Mouse (Mus musculus) heart, embryonic 12.5 days (tissue): Measurements from ENCODE around the gene Tceal3. TPM values are rescaled to one million over a fixed set of nuclear protein-coding genes. Genes with fewer than 3 reads are reported as not detected.
"Not testable (repeated sequence)": the region's sequence is repeated elsewhere in the genome, so short reads cannot be mapped to it uniquely, and the experiment has no call there.

ENCODE experiments used
- ATAC-seq: fragments of 200-750 bp; cut with Nextera tagmentation; 2 replicates; pipeline ENCODE4 v1.8.0; 2017; ENCODE audit warnings: moderate TSS enrichment, moderate library complexity; ENCODE audit not compliant: insufficient number of reproducible peaks, low FRiP score
- H3K27ac ChIP-seq: fragments of 300-500 bp; sonication (generic); 2 replicates; pipeline ENCODE4 v1.5.1; 2016; ENCODE audit warnings: mild to moderate bottlenecking, moderate library complexity; ENCODE audit not compliant: poor library complexity, severe bottlenecking
- H3K27me3 ChIP-seq: fragments of 300-500 bp; sonication (generic); replicated peaks from 2 replicates; pipeline ENCODE4 v1.6.1; 2016; ENCODE audit warnings: mild to moderate bottlenecking, moderate library complexity
- H3K36me3 ChIP-seq: fragments of 300-500 bp; sonication (generic); 2 replicates; pipeline ENCODE4 v1.6.1; 2016; ENCODE audit warnings: mild to moderate bottlenecking, moderate library complexity
- H3K4me1 ChIP-seq: fragments of 300-500 bp; sonication (generic); replicated peaks from 2 replicates; pipeline ENCODE4 v1.6.1; 2016; ENCODE audit warnings: mild to moderate bottlenecking
- H3K4me2 ChIP-seq: fragments of 300-500 bp; sonication (generic); 2 replicates; pipeline ENCODE4 v1.6.1; 2016; ENCODE audit warnings: mild to moderate bottlenecking, moderate library complexity
- H3K4me3 ChIP-seq: fragments of 300-500 bp; sonication (generic); 2 replicates; pipeline ENCODE4 v1.5.1; 2016; ENCODE audit warnings: mild to moderate bottlenecking
- H3K9ac ChIP-seq: fragments of 300-500 bp; sonication (generic); 2 replicates; pipeline ENCODE4 v1.6.1; 2016; ENCODE audit warnings: mild to moderate bottlenecking, moderate library complexity
- H3K9me3 ChIP-seq: fragments of 300-500 bp; sonication (generic); replicated peaks from 2 replicates; pipeline ENCODE4 v1.6.1; 2016; ENCODE audit warnings: mild to moderate bottlenecking, moderate library complexity
- WGBS: fragments of 180-500 bp; shearing (Covaris S2); methylation state at CpG from one replicate; pipeline ENCODE4 v1.1.7; 2016; 5-methylcytosine and 5-hydroxymethylcytosine counted together
- polyA plus RNA-seq: library from polyadenylated mRNA; unstranded; fragments of >200 nt; fragmentation: Nextera tagmentation; extraction: Ambion mirVana; gene quantifications from 2 replicates; pipeline ENCODE4 v1.2.1, GENCODE M21; 2016

Tceal3 gene
- polyA plus RNA-seq: 5.1 and 7.1 TPM in 2 replicates

- H3K9me3 ChIP-seq: no peaks in the 10 kb centered on the region
- H3K4me3 ChIP-seq: no peak within 1 kb of the TSS
- no peak within 1 kb of the TSS for H3K27ac ChIP-seq
- no peaks in the 10 kb centered on the region for H3K4me1 ChIP-seq
- WGBS: 48% methylated on average over 12 of the region's 12 CpGs
- H3K36me3 ChIP-seq: no peaks in the 10 kb centered on the region
- no peaks in the 10 kb centered on the region for H3K27me3 ChIP-seq
- H3K9ac ChIP-seq: no peak within 1 kb of the TSS
- H3K4me2 ChIP-seq: peak within 1 kb of the TSS; percentile 24; the same call in 1 of the 2 replicates
- ATAC-seq: no peak
Observed at GRCm38 (mm10) chrX:136590199-136590896, at the start of gene Tceal3. Tceal3 (plus strand) TSS chrX:136590842.

DNA sequence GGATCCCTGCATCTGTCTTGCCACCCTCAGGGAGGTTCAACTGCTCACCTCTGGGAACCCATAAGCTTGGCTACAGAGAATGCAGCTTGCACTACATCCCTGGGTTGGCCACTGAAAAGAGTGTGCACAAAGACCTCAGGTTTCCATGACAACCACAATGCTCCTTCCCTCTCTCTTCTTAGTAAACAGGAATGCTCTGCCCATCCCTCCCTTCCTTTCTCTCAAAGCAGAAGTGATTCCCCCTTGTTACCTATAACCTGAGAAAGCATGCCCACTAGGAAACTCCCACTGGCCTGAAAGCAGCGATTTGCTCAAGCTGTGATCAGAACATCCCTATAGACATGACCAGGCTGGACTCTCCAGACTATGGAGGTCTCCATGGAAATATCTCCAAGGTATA lies 46.7 kb upstream of the Tceal3 start, which contains the start of gene Kir3dl2:
Gene Kir3dl2 (minus strand): TSS at position 101 of the 400 bp plus-strand sequence.
- 65% methylated on average over 1 of the region's 1 CpGs for whole genome bisulfite sequencing
- not testable (repeated sequence) for H3K9me3 ChIP-seq, H3K27ac ChIP-seq, H3K4me3 ChIP-seq, H3K4me1 ChIP-seq, H3K9ac ChIP-seq, H3K36me3 ChIP-seq, H3K4me2 ChIP-seq, H3K27me3 ChIP-seq, ATAC-seq

- H3K9ac ChIP-seq, ATAC-seq, H3K9me3 ChIP-seq, H3K4me3 ChIP-seq, H3K4me2 ChIP-seq, H3K27ac ChIP-seq, H3K36me3 ChIP-seq, H3K4me1 ChIP-seq, H3K27me3 ChIP-seq: not testable (repeated sequence)
- WGBS: 81% methylated on average over 9 of the region's 9 CpGs
Observed at GRCm38 (mm10) chrX:136569094-136569493, 21.5 kb upstream of the Tceal3 start.

DNA sequence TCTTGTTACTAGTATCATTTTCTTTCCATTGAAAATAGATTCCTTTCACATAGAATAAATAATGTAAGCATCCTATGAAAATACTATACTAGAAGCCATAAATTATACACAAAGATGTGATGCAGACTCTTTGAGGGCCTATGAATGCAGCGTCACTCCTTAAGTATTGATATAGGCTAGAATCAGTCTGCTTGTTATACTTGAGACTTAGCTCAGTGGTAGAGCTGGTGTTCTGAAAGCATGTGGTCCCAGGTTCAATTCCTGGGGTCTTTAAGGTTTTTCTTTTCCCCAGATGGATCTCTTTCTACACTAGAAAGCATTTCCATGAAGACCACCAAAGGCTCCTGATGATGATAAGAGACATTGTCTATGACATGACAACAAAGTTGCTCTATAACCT lies 6.0 kb upstream of the Tceal3 start:
- Histone ChIP-seq H3K27me3 (no peaks in the 10 kb centered on the region), H3K9me3 (no peaks in the 10 kb centered on the region), H3K9ac (no peak overlapping the region), H3K4me2 (no peak overlapping the region), H3K36me3 (no peaks in the 10 kb centered on the region), H3K4me1 (no peaks in the 10 kb centered on the region), H3K27ac (no peak overlapping the region), H3K4me3 (no peak overlapping the region)
- ATAC-seq: no peak
- 76% methylated on average over 1 of the region's 1 CpGs for WGBS

DNA sequence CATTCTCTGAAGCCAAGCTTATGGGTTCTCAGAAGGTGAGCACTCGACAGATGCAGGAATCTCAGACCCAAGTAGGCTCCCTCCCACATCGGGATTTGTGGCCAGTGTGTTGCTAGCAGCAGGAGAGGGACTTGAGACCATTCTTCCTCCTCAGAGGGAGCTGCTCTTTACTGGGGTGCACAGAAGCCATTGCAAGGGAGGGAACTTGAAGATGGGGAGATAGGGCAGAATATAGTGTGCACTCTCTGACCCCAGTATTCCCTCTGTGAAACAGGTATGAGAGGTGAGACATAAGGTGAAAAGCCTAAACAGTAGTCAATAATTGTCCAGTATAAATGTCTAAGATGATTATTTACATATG lies 235 bp downstream of the Tceal3 start:
- Histone ChIP-seq H3K36me3 (no peaks in the 10 kb centered on the region), H3K4me1 (no peaks in the 10 kb centered on the region), H3K9ac (no peak overlapping the region), H3K4me2 (peak overlapping the region; percentile 24; the same call in 1 of the 2 replicates), H3K27me3 (no peaks in the 10 kb centered on the region), H3K4me3 (no peak overlapping the region), H3K9me3 (no peaks in the 10 kb centered on the region), H3K27ac (no peak overlapping the region)
- WGBS: 32% methylated on average over 2 of the region's 2 CpGs
- ATAC-seq: no peak

DNA sequence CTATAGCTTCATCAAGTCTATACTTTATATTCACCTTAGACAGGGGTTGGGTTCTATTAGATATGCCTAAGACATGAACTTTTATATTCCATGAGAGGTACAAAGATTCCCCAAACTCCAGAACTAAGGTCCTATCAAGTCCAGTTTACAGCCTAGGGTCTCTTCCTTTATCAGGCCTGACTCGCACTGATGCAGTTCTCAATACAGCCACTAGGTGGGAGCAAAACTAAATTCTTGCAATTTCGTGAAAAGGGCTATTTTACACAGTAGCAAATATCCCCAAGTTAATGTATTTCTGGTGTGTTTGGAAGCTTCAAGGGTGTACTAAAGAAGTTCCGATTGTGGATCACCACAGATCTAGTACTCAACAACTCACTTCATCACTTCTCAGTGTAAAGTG lies 8.8 kb downstream of the Tceal3 start:
- H3K27ac ChIP-seq: no peak overlapping the region
- H3K4me2 ChIP-seq: no peak overlapping the region
- H3K4me3 ChIP-seq: no peak overlapping the region
- no peaks in the 10 kb centered on the region for H3K9me3 ChIP-seq
- no peak overlapping the region for H3K9ac ChIP-seq
- 14% methylated on average over 3 of the region's 3 CpGs for WGBS
- H3K27me3 ChIP-seq: no peaks in the 10 kb centered on the region
- H3K4me1 ChIP-seq: no peaks in the 10 kb centered on the region
- H3K36me3 ChIP-seq: no peaks in the 10 kb centered on the region
- ATAC-seq: no peak

DNA sequence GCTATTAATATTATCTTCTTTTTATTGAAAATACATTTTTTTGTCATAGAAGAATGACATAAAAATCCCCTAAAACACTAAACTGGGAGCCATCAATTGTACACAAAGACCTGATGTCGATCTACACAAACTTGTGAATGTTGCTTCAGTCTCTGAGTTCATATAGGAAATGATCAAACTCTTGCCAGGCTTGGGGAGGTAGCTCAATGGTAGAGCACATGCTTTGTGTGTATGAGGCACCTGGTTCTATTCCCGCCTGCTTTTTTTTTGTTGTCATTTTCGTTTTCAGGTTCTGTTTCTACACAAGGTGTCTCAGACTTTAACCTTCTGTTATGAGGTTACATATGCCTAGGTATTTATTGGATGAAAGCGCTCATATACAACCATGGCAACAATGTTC lies 16.3 kb downstream of the Tceal3 start:
- 75% methylated on average over 4 of the region's 4 CpGs for WGBS
- Histone ChIP-seq H3K27me3 (0 out of 2 replicates have a peak, but pooled peaks cover 4% of the 10 kb centered on the region), H3K36me3 (no peaks in the 10 kb centered on the region), H3K4me2 (no peak overlapping the region), H3K9me3 (no peaks in the 10 kb centered on the region), H3K4me1 (no peaks in the 10 kb centered on the region), H3K4me3 (no peak overlapping the region), H3K27ac (no peak overlapping the region), H3K9ac (no peak overlapping the region)
- ATAC-seq: no peak

DNA sequence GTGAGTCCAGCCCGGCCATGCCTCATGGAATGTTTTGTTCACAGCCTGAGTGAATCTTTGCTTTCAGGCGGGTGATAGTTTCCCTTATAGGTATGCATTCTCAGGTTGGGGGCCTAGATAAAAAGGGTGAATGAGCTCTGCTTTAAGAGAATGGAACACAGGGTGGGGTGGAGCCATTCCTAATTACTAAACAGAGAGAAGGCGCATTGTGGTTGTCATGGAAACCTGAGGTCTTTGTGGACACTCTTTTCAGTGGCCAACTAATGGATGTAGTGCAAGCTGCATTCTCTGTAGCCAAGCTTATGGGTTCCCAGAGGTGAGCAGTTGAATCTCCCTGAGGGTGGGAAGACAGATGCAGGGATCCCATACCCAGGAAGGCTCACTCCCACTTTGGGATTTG lies 16.8 kb downstream of the Tceal3 start:
- Histone ChIP-seq H3K9me3 (no peaks in the 10 kb centered on the region), H3K4me3 (no peak overlapping the region), H3K27me3 (0 out of 2 replicates have a peak, but pooled peaks cover 4% of the 10 kb centered on the region), H3K9ac (no peak overlapping the region), H3K27ac (no peak overlapping the region), H3K4me2 (no peak overlapping the region), H3K4me1 (no peaks in the 10 kb centered on the region), H3K36me3 (no peaks in the 10 kb centered on the region)
- 75% methylated on average over 3 of the region's 3 CpGs for WGBS
- ATAC-seq: no peak

GRCm38 (mm10) chrX:136611346-136611745 lies 20.7 kb downstream of the Tceal3 start:
- ATAC-seq: no peak
- Histone ChIP-seq H3K27ac (no peak overlapping the region), H3K4me3 (no peak overlapping the region), H3K4me2 (no peak overlapping the region), H3K36me3 (no peaks in the 10 kb centered on the region), H3K9ac (no peak overlapping the region), H3K4me1 (no peaks in the 10 kb centered on the region), H3K27me3 (0 out of 2 replicates have a peak, but pooled peaks cover 4% of the 10 kb centered on the region), H3K9me3 (no peaks in the 10 kb centered on the region)
- 63% methylated on average over 3 of the region's 3 CpGs for WGBS

DNA sequence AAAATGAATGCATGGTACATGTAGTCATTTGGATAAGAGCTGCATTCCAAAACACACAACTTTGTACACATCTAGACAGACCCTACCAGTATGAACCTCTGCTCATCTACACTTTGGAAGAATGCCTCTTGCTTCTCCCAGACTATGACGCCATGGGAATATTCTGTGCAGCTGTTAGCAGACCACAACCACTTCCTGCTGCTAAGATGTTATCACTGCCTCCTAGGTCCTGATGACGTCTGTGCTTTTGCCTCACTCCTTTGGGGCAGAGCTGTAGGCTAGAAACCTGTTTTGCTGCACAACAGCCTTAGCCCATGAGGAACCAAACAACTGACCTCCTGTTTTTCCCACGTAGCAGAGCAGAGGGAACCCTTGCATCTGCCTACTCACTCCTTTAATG lies 25.2 kb downstream of the Tceal3 start:
- H3K27ac ChIP-seq, H3K4me3 ChIP-seq, H3K36me3 ChIP-seq, H3K9me3 ChIP-seq, H3K9ac ChIP-seq, H3K4me2 ChIP-seq, ATAC-seq, H3K4me1 ChIP-seq, H3K27me3 ChIP-seq: not testable (repeated sequence)
- WGBS: 40% methylated on average over 3 of the region's 3 CpGs

DNA sequence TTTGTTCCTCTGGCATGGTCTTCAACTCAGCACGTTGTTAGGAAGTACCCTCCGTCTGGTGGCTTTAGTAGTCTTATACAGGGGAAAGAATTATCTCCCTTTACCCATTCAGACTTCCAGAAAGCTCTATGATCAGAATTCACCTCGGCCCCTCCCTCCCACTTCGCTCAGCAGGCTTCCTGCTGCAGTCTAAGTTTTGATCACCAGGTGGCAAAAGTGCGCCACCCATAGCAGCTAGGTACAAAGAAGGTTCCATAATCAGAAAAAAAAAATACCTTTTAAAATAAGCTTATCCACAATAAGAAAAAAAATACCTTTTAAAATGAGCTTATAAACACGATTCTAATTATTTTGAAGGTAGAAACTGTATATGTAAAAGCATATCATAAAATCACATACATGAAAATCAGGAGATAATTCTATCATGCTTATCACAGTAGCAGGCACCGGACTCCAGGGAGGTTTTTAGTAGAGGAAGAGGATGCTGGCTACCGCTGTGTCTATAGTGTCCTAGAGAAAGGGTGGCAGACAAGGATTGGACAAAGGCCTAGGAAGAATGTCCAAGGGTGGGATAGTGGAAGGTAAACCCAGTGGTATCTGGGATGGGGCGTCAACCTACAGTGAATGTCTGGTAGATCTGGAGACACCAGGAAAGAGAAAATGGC lies 34.4 kb downstream of the Tceal3 start:
- Histone ChIP-seq H3K27me3 (no peaks in the 10 kb centered on the region), H3K4me2 (no peak overlapping the region), H3K4me3 (no peak overlapping the region), H3K9ac (no peak overlapping the region), H3K9me3 (no peaks in the 10 kb centered on the region), H3K4me1 (no peaks in the 10 kb centered on the region), H3K27ac (no peak overlapping the region), H3K36me3 (no peaks in the 10 kb centered on the region)
- WGBS: 45% methylated on average over 9 of the region's 9 CpGs
- ATAC-seq: no peak
